Mouse (Mus musculus) spleen, adult 2 months (tissue): ENCODE results near the gene Myh7. TPM values are rescaled to one million over a fixed set of nuclear protein-coding genes. Genes with fewer than 3 reads are reported as not detected.

ENCODE experiments used
- DNase-seq, 2 experiments: peaks; one replicate each; pipeline versions ENCODE4 v3.0.0 to v3.0.0-alpha.2; 2012 to 2021; ENCODE audit warnings: low spot score in 2 of 2, low read depth in 1 of 2
- H3K27ac ChIP-seq: fragments of 200-500 bp; 2 replicates; pipeline ENCODE4 v1.5.1; 2012; ENCODE audit warnings: low read length, inconsistent platforms; ENCODE audit not compliant: insufficient read depth
- H3K27me3 ChIP-seq: fragments of 200-500 bp; 2 replicates; pipeline ENCODE4 v1.6.1; 2012; ENCODE audit warnings: mild to moderate bottlenecking, moderate library complexity, low read length, inconsistent platforms; ENCODE audit not compliant: control insufficient read depth, insufficient read depth
- H3K36me3 ChIP-seq: fragments of 200-500 bp; 2 replicates; pipeline ENCODE4 v1.6.1; 2012; ENCODE audit warnings: mild to moderate bottlenecking, low read length, inconsistent platforms; ENCODE audit not compliant: control insufficient read depth, insufficient read depth
- H3K4me1 ChIP-seq: fragments of 200-500 bp; 2 replicates; pipeline ENCODE4 v1.6.1; 2011; ENCODE audit warnings: inconsistent platforms; ENCODE audit not compliant: control insufficient read depth, insufficient read depth, insufficient read length
- H3K4me3 ChIP-seq: fragments of 200-500 bp; 2 replicates; pipeline ENCODE4 v1.5.1; 2011; ENCODE audit warnings: mild to moderate bottlenecking, inconsistent platforms; ENCODE audit not compliant: insufficient read depth, insufficient read length; ENCODE audit errors: extremely low read depth
- CTCF ChIP-seq: fragments of 200-500 bp; IDR thresholded peaks from 2 replicates; pipeline ENCODE4 v1.5.1; 2011; ENCODE audit warnings: mild to moderate bottlenecking, inconsistent platforms; ENCODE audit not compliant: insufficient read depth, insufficient read length, insufficient replicate concordance; ENCODE audit errors: extremely low read depth
- POLR2A ChIP-seq: fragments of 200-500 bp; IDR thresholded peaks from 2 replicates; pipeline ENCODE4 v1.6.1; 2011; ENCODE audit warnings: low read depth, low read length, inconsistent platforms
- WGBS: fragments of 180-500 bp; shearing (Covaris S2); methylation state at CpG from one replicate; pipeline ENCODE4 v1.1.7; 2018; 5-methylcytosine and 5-hydroxymethylcytosine counted together
- polyA plus RNA-seq: library from polyadenylated mRNA; depleted of rRNA; stranded (reverse); fragments of >200 nt; gene quantifications from 2 replicates; pipeline ENCODE4 v1.2.3, GENCODE M21; 2012

The Myh7 gene
- polyA plus RNA-seq, 1 experiment = not detected

- WGBS = 1% methylated on average over 27 of the region's 27 CpGs
- TF ChIP-seq CTCF = no peak
- no peak for TF ChIP-seq POLR2A
- Histone ChIP-seq H3K27me3 (no peaks in the 10 kb centered on the region), H3K36me3 (peaks cover 5% of the 10 kb centered on the region), H3K27ac (peak overlapping the region; percentile 90), H3K4me1 (no peaks in the 10 kb centered on the region), H3K4me3 (peak overlapping the region; percentile 78)
- peak in 1 of 2 experiments; percentile 5 for DNase-seq
Measured at GRCm38 (mm10) chr14:55014591-55014990, 20.2 kb upstream of the Myh7 start.

DNA sequence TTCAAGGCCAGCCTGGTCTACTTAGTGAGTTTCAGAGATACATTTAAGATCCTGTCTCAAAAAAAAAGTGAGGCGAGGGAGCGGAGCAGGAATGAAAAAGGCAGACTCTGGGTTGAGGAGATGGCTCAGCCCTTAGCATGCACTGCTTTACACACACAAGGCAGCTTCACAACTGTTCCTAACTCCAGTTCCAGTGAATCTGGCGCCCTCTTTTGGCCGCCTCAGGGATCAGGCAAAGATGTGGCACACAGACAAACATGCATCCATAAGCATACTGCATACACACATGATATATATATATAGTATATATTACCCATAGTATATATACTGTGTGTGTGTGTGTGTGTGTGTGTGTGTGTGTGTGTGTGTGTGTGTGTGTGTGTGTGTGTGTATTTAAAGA, 16.7 kb upstream of the Myh7 start:
- WGBS = 77% methylated on average over 4 of the region's 4 CpGs
- Histone ChIP-seq H3K36me3 (no peaks in the 10 kb centered on the region), H3K4me1 (no peaks in the 10 kb centered on the region), H3K4me3 (no peak overlapping the region), H3K27me3 (no peaks in the 10 kb centered on the region), H3K27ac (no peak overlapping the region)
- no peak for TF ChIP-seq POLR2A
- no peak for TF ChIP-seq CTCF
- no peak for DNase-seq

GRCm38 (mm10) chr14:55008417-55008816, 14.0 kb upstream of the Myh7 start:
- Histone ChIP-seq H3K27me3 (no peaks in the 10 kb centered on the region), H3K36me3 (no peaks in the 10 kb centered on the region), H3K4me3 (no peak overlapping the region), H3K4me1 (no peaks in the 10 kb centered on the region), H3K27ac (no peak overlapping the region)
- no peak for DNase-seq
- 86% methylated on average over 8 of the region's 8 CpGs for WGBS
- TF ChIP-seq POLR2A = no peak

GRCm38 (mm10) chr14:55007120-55007908, 12.9 kb upstream of the Myh7 start:
- Histone ChIP-seq H3K4me1 (no peaks in the 10 kb centered on the region), H3K27me3 (no peaks in the 10 kb centered on the region), H3K27ac (no peak overlapping the region), H3K36me3 (no peaks in the 10 kb centered on the region), H3K4me3 (no peak overlapping the region)
- no peak for DNase-seq
- WGBS = 90% methylated on average over 9 of the region's 9 CpGs
- TF ChIP-seq CTCF = no peak
- no peak for TF ChIP-seq POLR2A

GRCm38 (mm10) chr14:55006541-55006940, 12.1 kb upstream of the Myh7 start:
- Histone ChIP-seq H3K27ac (no peak overlapping the region), H3K27me3 (no peaks in the 10 kb centered on the region), H3K4me1 (no peaks in the 10 kb centered on the region), H3K36me3 (no peaks in the 10 kb centered on the region), H3K4me3 (no peak overlapping the region)
- no peak for DNase-seq
- 82% methylated on average over 3 of the region's 3 CpGs for WGBS
- TF ChIP-seq CTCF = no peak

- WGBS = 92% methylated on average over 8 of the region's 8 CpGs
- TF ChIP-seq CTCF = no peak
- TF ChIP-seq POLR2A = no peak
- DNase-seq = no peak
- no peak overlapping the region for H3K4me3 ChIP-seq
- no peaks in the 10 kb centered on the region for H3K4me1 ChIP-seq
- no peaks in the 10 kb centered on the region for H3K27me3 ChIP-seq
- H3K36me3 ChIP-seq = no peaks in the 10 kb centered on the region
- no peak overlapping the region for H3K27ac ChIP-seq
Measured at GRCm38 (mm10) chr14:55005967-55006366, 11.5 kb upstream of the Myh7 start.

- Histone ChIP-seq H3K27me3 (no peaks in the 10 kb centered on the region), H3K4me3 (no peak overlapping the region), H3K36me3 (no peaks in the 10 kb centered on the region), H3K4me1 (no peaks in the 10 kb centered on the region), H3K27ac (no peak overlapping the region)
- TF ChIP-seq CTCF (no peak), POLR2A (no peak)
- 91% methylated on average over 2 of the region's 2 CpGs for WGBS
- no peak for DNase-seq
Measured at GRCm38 (mm10) chr14:55005506-55005905, 11.1 kb upstream of the Myh7 start.
